Mouse (Mus musculus) liver, adult (tissue): ENCODE measurements around the gene Hes3.

Experiments
- GATA4 ChIP-seq: IDR thresholded peaks from 2 replicates; pipeline ENCODE4 v1.6.1; 2014; ENCODE audit warnings: mild to moderate bottlenecking, low read length; ENCODE audit not compliant: insufficient replicate concordance

Hes3 gene

GRCm38 (mm10) chr4:152291562-152291961 lies at the start of gene Hes3:
Gene Hes3 (minus strand): TSS chr4:152291662.
- TF ChIP-seq GATA4 = no peak

GRCm38 (mm10) chr4:152340584-152341284 lies 49.3 kb upstream of the Hes3 start:
- no peak for TF ChIP-seq GATA4

GRCm38 (mm10) chr4:152339293-152339790 lies 47.9 kb upstream of the Hes3 start:
- no peak for TF ChIP-seq GATA4

- TF ChIP-seq GATA4 = no peak
These were observed 47.2 kb upstream of the Hes3 start, which contains the start of gene Chd5 for GRCm38 (mm10) chr4:152338419-152339292. Gene Chd5 (plus strand): TSS chr4:152338651.

- TF ChIP-seq GATA4 = no peak
These were observed 46.3 kb upstream of the Hes3 start for GRCm38 (mm10) chr4:152337772-152338171.

GRCm38 (mm10) chr4:152333587-152333986 lies 42.1 kb upstream of the Hes3 start:
- TF ChIP-seq GATA4 = no peak

- no peak for TF ChIP-seq GATA4
These were observed 41.5 kb upstream of the Hes3 start for GRCm38 (mm10) chr4:152332952-152333351.

GRCm38 (mm10) chr4:152328691-152329090 lies 37.2 kb upstream of the Hes3 start:
- TF ChIP-seq GATA4 = no peak

GRCm38 (mm10) chr4:152326543-152326942 lies 35.1 kb upstream of the Hes3 start:
- no peak for TF ChIP-seq GATA4

- peak; percentile 20; the same call in 1 of the 2 replicates for TF ChIP-seq GATA4
These were observed 34.3 kb upstream of the Hes3 start, which contains the start of gene Rpl22 for GRCm38 (mm10) chr4:152325574-152326411. Gene Rpl22 (plus strand): TSS chr4:152325742.

GRCm38 (mm10) chr4:152324641-152325562 lies 33.4 kb upstream of the Hes3 start:
- no peak for TF ChIP-seq GATA4

- no peak for TF ChIP-seq GATA4
These were observed 30.0 kb upstream of the Hes3 start for GRCm38 (mm10) chr4:152321464-152321863.

GRCm38 (mm10) chr4:152318517-152319234 lies 27.2 kb upstream of the Hes3 start, which contains the start of gene Rnf207:
Gene Rnf207 (minus strand): TSS chr4:152318993.
- no peak for TF ChIP-seq GATA4
